Mouse (Mus musculus) limb, embryonic 14.5 days (tissue): ENCODE data around the gene Olah. TPM values are rescaled to one million over a fixed set of nuclear protein-coding genes. Genes with fewer than 3 reads are reported as not detected.

Experiments used
- ATAC-seq: fragments of 200-750 bp; cut with Nextera tagmentation; 2 replicates; pipeline ENCODE4 v1.8.0; 2017; ENCODE audit warnings: low read depth, moderate number of reproducible peaks, moderate TSS enrichment; ENCODE audit not compliant: low FRiP score
- DNase-seq: peaks from one replicate; pipeline ENCODE4 v3.0.0-alpha.2; 2015; ENCODE audit warnings: low spot score
- H3K27ac ChIP-seq: fragments of 300-500 bp; sonication (generic); replicated peaks from 2 replicates; pipeline ENCODE4 v1.5.1; 2014; ENCODE audit warnings: low read depth, mild to moderate bottlenecking, low read length, moderate library complexity, mixed read lengths
- H3K27me3 ChIP-seq: fragments of 300-500 bp; sonication (generic); 2 replicates; pipeline ENCODE4 v1.6.1; 2014; ENCODE audit warnings: low read length, mixed read lengths; ENCODE audit not compliant: control insufficient read depth, insufficient read depth
- H3K36me3 ChIP-seq: fragments of 300-500 bp; sonication (generic); 2 replicates; pipeline ENCODE4 v1.6.1; 2014; ENCODE audit warnings: mild to moderate bottlenecking, low read length, moderate library complexity, mixed read lengths; ENCODE audit not compliant: control insufficient read depth, insufficient read depth
- H3K4me1 ChIP-seq: fragments of 300-500 bp; sonication (generic); 2 replicates; pipeline ENCODE4 v1.6.1; 2014; ENCODE audit warnings: antibody characterized with exemption, low read length, mixed read lengths; ENCODE audit not compliant: control insufficient read depth, insufficient read depth
- H3K4me2 ChIP-seq: fragments of 300-500 bp; sonication (generic); replicated peaks from 2 replicates; pipeline ENCODE4 v1.6.1; 2014; ENCODE audit warnings: low read depth, mild to moderate bottlenecking, low read length, moderate library complexity; ENCODE audit not compliant: severe bottlenecking
- H3K4me3 ChIP-seq: fragments of 300-500 bp; sonication (generic); replicated peaks from 2 replicates; pipeline ENCODE4 v1.5.1; 2014; ENCODE audit warnings: low read length
- H3K9ac ChIP-seq: fragments of 300-500 bp; sonication (generic); 2 replicates; pipeline ENCODE4 v1.6.1; 2014; ENCODE audit warnings: mild to moderate bottlenecking, low read depth, low read length, moderate library complexity; ENCODE audit not compliant: severe bottlenecking
- H3K9me3 ChIP-seq: fragments of 300-500 bp; sonication (generic); 2 replicates; pipeline ENCODE4 v1.6.1; 2016; ENCODE audit warnings: low read length; ENCODE audit not compliant: control insufficient read depth
- POLR2A ChIP-seq: fragments of 200-500 bp; IDR thresholded peaks from 2 replicates; pipeline ENCODE4 v1.8.0; 2012; ENCODE audit warnings: inconsistent platforms, mild to moderate bottlenecking, moderate library complexity, borderline replicate concordance; ENCODE audit not compliant: insufficient read depth, insufficient read length; ENCODE audit errors: extremely low read depth
- WGBS: fragments of 180-500 bp; shearing (Covaris S2); extraction: QIAGEN DNeasy Blood & Tissue Kit; methylation state at CpG from one replicate; pipeline ENCODE4 v1.1.7; 2014; 5-methylcytosine and 5-hydroxymethylcytosine counted together
- polyA plus RNA-seq, 2 experiments: library from polyadenylated mRNA; depleted of rRNA in 1 of 2; stranded (reverse) in 1 of 2; unstranded in 1 of 2; fragments of >200 nt; fragmentation: Nextera tagmentation in 1 of 2; extraction: Ambion mirVana in 1 of 2; gene quantifications; 2 replicates each; pipeline versions ENCODE4 v1.2.1 to v1.2.3; 2012 to 2014

Gene Olah
- polyA plus RNA-seq, 2 experiments: 0.10 to 0.12 TPM

DNA sequence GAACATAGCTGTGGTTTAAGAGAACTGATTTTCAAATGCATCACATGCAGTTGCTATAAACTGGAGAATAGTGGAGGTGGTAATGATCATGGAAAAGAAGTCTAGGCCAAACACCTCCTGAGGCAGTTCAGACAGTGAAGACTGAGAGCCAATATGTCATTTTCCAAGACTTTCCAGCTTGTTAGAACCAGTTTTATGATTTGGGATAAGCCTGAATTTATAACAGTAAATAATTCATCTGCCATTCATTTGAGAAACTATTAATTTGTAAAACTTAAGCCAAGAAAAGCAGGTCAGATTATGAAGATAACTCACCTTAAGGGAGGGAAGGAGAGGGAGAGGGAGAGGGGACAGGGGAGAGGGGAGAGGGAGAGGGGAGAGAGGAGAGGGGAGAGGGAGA is 43.9 kb downstream of the Olah start:
- no peak for ATAC-seq
- no peak for DNase-seq
- no peak for TF ChIP-seq POLR2A
- Histone ChIP-seq H3K4me2 (no peak overlapping the region), H3K9me3 (no peaks in the 10 kb centered on the region), H3K27me3 (no peaks in the 10 kb centered on the region), H3K4me1 (no peaks in the 10 kb centered on the region), H3K9ac (no peak overlapping the region), H3K27ac (no peak overlapping the region), H3K36me3 (no peaks in the 10 kb centered on the region), H3K4me3 (no peak overlapping the region)

DNA sequence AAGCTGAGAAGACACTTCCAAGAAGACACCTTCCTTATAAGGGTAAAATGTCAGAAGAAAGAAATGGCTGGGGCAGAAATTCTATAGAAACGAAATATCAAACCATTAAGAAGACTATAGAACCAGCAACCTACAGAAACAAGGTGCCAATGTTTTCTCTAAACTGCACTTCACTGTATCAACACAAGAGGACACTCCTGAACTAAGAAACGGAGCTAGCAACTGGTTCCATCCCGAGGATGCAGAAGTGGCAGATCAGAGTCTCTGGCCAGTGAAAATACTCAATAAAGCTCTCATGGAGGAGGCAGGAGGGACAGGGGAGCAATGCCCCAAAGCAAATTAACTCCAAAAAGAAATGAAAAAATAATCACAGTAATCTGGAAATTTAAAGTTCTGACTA is 48.1 kb downstream of the Olah start:
- H3K4me3 ChIP-seq: no peak overlapping the region
- no peak for TF ChIP-seq POLR2A
- H3K27me3 ChIP-seq: no peaks in the 10 kb centered on the region
- no peak overlapping the region for H3K9ac ChIP-seq
- H3K36me3 ChIP-seq: no peaks in the 10 kb centered on the region
- ATAC-seq: no peak
- no peaks in the 10 kb centered on the region for H3K9me3 ChIP-seq
- WGBS: 16% methylated on average over 3 of the region's 3 CpGs
- no peaks in the 10 kb centered on the region for H3K4me1 ChIP-seq
- no peak overlapping the region for H3K4me2 ChIP-seq
- H3K27ac ChIP-seq: no peak overlapping the region
- DNase-seq: peak; percentile 52

DNA sequence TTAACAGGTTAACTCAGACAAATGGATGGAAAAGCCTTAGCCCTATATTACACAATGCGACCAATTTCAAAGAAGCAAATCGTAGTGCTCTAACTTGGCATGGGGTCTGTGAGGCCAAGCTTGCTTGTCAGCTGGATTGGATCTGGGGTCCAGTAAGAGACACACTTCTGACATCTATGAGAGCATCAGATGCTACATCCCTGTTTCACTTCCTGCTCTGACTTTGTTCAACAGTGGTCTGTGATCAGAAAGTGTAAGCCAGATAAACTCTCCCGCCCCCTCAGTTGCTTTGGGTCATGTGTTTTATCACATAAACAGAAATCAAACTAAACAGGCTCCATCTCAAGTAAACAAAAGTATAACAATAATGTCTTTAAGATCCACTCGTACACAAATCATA is 48.6 kb downstream of the Olah start:
- WGBS: 85% methylated on average over 4 of the region's 4 CpGs
- H3K9me3 ChIP-seq: no peaks in the 10 kb centered on the region
- no peak overlapping the region for H3K9ac ChIP-seq
- DNase-seq (no peak), ATAC-seq (no peak)
- H3K27me3 ChIP-seq: no peaks in the 10 kb centered on the region
- H3K4me2 ChIP-seq: no peak overlapping the region
- H3K27ac ChIP-seq: no peak overlapping the region
- no peaks in the 10 kb centered on the region for H3K36me3 ChIP-seq
- TF ChIP-seq POLR2A: no peak
- no peaks in the 10 kb centered on the region for H3K4me1 ChIP-seq
- no peak overlapping the region for H3K4me3 ChIP-seq

DNA sequence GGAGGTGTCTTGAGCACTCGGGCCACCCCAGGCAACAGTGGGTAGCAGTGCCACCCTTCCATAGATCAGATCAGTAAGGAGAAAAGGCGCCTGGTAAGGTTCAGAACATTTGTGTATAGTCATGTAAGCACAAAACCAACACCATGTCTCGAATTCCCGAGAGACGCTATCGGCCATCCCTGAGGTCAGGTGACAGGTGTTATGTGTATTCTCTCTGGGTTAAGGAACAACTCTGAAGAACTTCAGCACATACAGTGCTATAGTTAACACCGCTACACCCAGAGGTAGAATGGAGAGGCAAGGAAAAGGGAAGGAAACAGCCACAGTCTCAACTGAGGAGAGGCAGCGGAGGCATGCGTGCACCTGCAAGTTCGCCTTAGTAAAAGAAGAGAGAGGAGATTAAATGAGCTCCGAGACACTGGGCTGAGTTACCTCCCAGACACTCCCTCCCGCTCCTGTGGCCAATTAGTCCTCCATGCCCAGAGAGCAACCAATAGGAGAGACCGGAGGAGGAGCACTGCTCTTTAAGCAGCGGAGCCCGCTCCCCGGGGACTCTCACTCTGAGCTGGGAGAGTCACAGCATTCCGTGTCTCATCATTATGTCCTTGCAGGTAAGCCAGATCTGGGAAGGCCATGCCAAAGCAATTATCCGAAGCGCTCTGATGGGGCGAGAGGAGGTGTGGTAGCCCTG is 61.3 kb downstream of the Olah start, which contains the start of gene Acbd7:
TSS of gene Acbd7 (plus strand) at position 558 of the 691 bp plus-strand sequence.
- Histone ChIP-seq H3K36me3 (no peaks in the 10 kb centered on the region), H3K27ac (no peak within 1 kb of the TSS), H3K4me1 (0 out of 2 replicates have a peak, but pooled peaks cover 3% of the 10 kb centered on the region), H3K4me3 (peak within 1 kb of the TSS; percentile 12; the same call in 1 of the 2 replicates), H3K4me2 (peak within 1 kb of the TSS; percentile 40), H3K27me3 (0 out of 2 replicates have a peak, but pooled peaks cover 12% of the 10 kb centered on the region), H3K9me3 (no peaks in the 10 kb centered on the region), H3K9ac (no peak within 1 kb of the TSS)
- ATAC-seq (no peak), DNase-seq (peak; percentile 66)
- 6% methylated on average over 20 of the region's 20 CpGs for WGBS
- TF ChIP-seq POLR2A: no peak

DNA sequence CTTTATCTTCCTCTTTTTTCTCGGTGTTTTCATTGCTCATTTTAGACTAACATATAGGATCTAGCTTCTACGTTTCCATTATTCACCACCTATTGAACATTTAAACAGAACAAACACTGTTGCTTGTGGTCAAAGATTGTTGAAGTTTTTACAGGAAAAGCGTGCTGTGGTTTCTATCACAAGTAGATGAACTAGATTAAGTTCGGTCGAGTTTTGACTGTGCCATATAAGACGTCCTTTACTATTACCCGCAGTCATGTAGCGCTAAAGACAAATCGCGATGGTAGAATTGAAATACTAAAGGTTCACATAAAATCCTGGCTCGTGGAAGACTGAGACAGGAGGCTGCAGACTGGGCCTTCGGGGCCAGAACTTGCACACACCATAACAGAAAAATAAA is 63.2 kb downstream of the Olah start:
- H3K27ac ChIP-seq: no peak overlapping the region

More for the DNA sequence above, 63.2 kb downstream of the Olah start:
- Histone ChIP-seq H3K4me2 (no peak overlapping the region), H3K9ac (no peak overlapping the region), H3K4me1 (0 out of 2 replicates have a peak, but pooled peaks cover 3% of the 10 kb centered on the region), H3K9me3 (no peaks in the 10 kb centered on the region), H3K27me3 (0 out of 2 replicates have a peak, but pooled peaks cover 12% of the 10 kb centered on the region), H3K36me3 (0 out of 2 replicates have a peak, but pooled peaks cover 8% of the 10 kb centered on the region), H3K4me3 (no peak overlapping the region)
- TF ChIP-seq POLR2A: no peak
- 93% methylated on average over 12 of the region's 12 CpGs for WGBS
- ATAC-seq: no peak
- no peak for DNase-seq
